In genomic region chr14:54597084-54597483, GRCm38 (mm10) we compare ENCODE assay signal across 16 mouse cellular contexts. TPM values are rescaled to one million over a fixed set of nuclear protein-coding genes. Genes with fewer than 3 reads are reported as not detected.
DNase-seq lines count a peak whose midpoint lies in the region; ATAC-seq and TF ChIP-seq lines count a peak whose summit lies in the region.
"Had no signal": no experiment of that assay in that cellular context is flagged by ENCODE, and none has a peak within 500 bp of the region (broad histone marks: within the 10 kb centered on the region; RNA-seq: fewer than 3 reads in every experiment).

No protein-coding gene starts in this region.

- dilution Hi-C loops in CH12.LX (cut with MboI; ENCODE audit: extremely low pct_ligation_motif_present, extremely low pct_unique_long_range_greater_than_20kb, low sequenced_read_pairs) = no loop called here

- no peak overlapping the region for H3K4me2 ChIP-seq in liver, embryonic 12.5 days
- H3K4me2 ChIP-seq in CH12.LX (ENCODE audit: insufficient read depth, low read depth, poor library complexity, severe bottlenecking) = no peak overlapping the region

- H3K27ac ChIP-seq in cerebellum, adult 2 months (ENCODE audit: insufficient read depth, low read length) = no peak overlapping the region
- no peak overlapping the region for H3K27ac ChIP-seq in liver, adult 2 months (replicated peaks; ENCODE audit: insufficient read depth, low read depth, low read length)
- H3K27ac ChIP-seq in liver, embryonic 12.5 days = no peak overlapping the region
- H3K27ac ChIP-seq in CH12.LX (ENCODE audit: insufficient read depth, low read depth) = no peak overlapping the region
- H3K27ac ChIP-seq: hindbrain, embryonic 10.5 days had no signal

- H3K27me3 ChIP-seq in cerebellum, adult 2 months (ENCODE audit: control insufficient read depth, insufficient read depth, low read length) = no peaks in the 10 kb centered on the region
- no peaks in the 10 kb centered on the region for H3K27me3 ChIP-seq in liver, adult 2 months (ENCODE audit: control insufficient read depth, insufficient read depth, low read length)
- no peaks in the 10 kb centered on the region for H3K27me3 ChIP-seq in liver, embryonic 12.5 days (replicated peaks)
- H3K27me3 ChIP-seq in CH12.LX (replicated peaks) = no peaks in the 10 kb centered on the region

- in situ Hi-C loops in CH12.LX (cut with MboI; ENCODE audit: low pct_ligation_motif_present, low pct_unique_long_range_greater_than_20kb, low sequenced_read_pairs) = no loop called here

- WGBS in cerebellum, adult 2 months = 82% methylated on average over 7 of the region's 7 CpGs
- WGBS in liver, adult 2 months = 74% methylated on average over 7 of the region's 7 CpGs
- 55% methylated on average over 7 of the region's 7 CpGs for WGBS in liver, embryonic 12.5 days (ENCODE audit: insufficient replicate concordance)

- no peaks in the 10 kb centered on the region; the same call in 1 of the 2 replicates for H3K4me1 ChIP-seq in cerebellum, adult 2 months (ENCODE audit: control insufficient read depth, insufficient read depth, low read length)
- H3K4me1 ChIP-seq in liver, adult 2 months (ENCODE audit: control insufficient read depth, insufficient read depth, low read length) = no peaks in the 10 kb centered on the region
- peaks cover 17% of the 10 kb centered on the region for H3K4me1 ChIP-seq in liver, embryonic 12.5 days
- peaks cover 0 to under 1% of the 10 kb centered on the region in 2 experiments; a peak in 1 of 4 replicates for H3K4me1 ChIP-seq in CH12.LX (ENCODE audit: control insufficient read depth in 1 of 2, insufficient read depth in 2 of 2)

- H3K4me3 ChIP-seq in cerebellum, adult 2 months (replicated peaks; ENCODE audit: insufficient read depth, low read depth, low read length) = no peak overlapping the region
- H3K4me3 ChIP-seq in liver, adult 2 months (ENCODE audit: insufficient read depth, low read depth, low read length) = no peak overlapping the region
- no peak overlapping the region for H3K4me3 ChIP-seq in liver, embryonic 12.5 days
- H3K4me3 ChIP-seq in CH12.LX (replicated peaks in 1 of 3; ENCODE audit: low read depth in 2 of 3, low read length in 2 of 3, poor library complexity in 1 of 3) = no peak overlapping the region
- H3K4me3 ChIP-seq: hindbrain, embryonic 10.5 days had no signal

- DNase-seq in cerebellum, adult 2 months = no peak
- DNase-seq in liver, adult 2 months (ENCODE audit: extremely low read depth, low read depth, low spot score) = no peak
- DNase-seq in CH12.LX (ENCODE audit: extremely low read depth) = peak; percentile 38
- DNase-seq in induced T-regulatory cell, adult 2 months (ENCODE audit: low read depth) = peak; percentile 69
- no peak for DNase-seq in right cerebral cortex, adult 18-20 months
- no peak for DNase-seq in natural killer cell, adult 2 months (ENCODE audit: low spot score in 2 of 2)
- DNase-seq: cerebellum, postnatal 14 days; heart, adult 18-20 months; kidney, postnatal 25 days had no signal

- no peak for TF ChIP-seq POLR2A in cerebellum, adult 2 months (IDR thresholded peaks at IDR 0.05; ENCODE audit: borderline replicate concordance, insufficient read depth, low read length)
- no peak for TF ChIP-seq POLR2A in liver, adult 2 months (IDR thresholded peaks at IDR 0.05; ENCODE audit: extremely low read depth, insufficient read depth, low read length)
- TF ChIP-seq POLR2A in CH12.LX (IDR thresholded peaks at IDR 0.05; ENCODE audit: low read depth, low read length) = no peak

- H3K79me2 ChIP-seq in liver, adult 2 months (ENCODE audit: control insufficient read depth, insufficient read depth, low read length) = no peaks in the 10 kb centered on the region
- H3K79me2 ChIP-seq in CH12.LX (replicated peaks; ENCODE audit: control insufficient read depth, extremely low read depth, insufficient read depth, poor library complexity, severe bottlenecking) = no peaks in the 10 kb centered on the region

- peak; percentile 55 for TF ChIP-seq RAD21 in CH12.LX (IDR thresholded peaks at IDR 0.05; ENCODE audit: low read depth, low read length)

- TF ChIP-seq EP300 in CH12.LX (IDR thresholded peaks at IDR 0.05; ENCODE audit: low read length) = no peak

- peak; percentile 52; the same call in 1 of the 2 replicates for TF ChIP-seq CTCF in cerebellum, adult 2 months (IDR thresholded peaks at IDR 0.05; ENCODE audit: borderline replicate concordance, insufficient read depth, low read depth, low read length)
- peak; percentile 78 for TF ChIP-seq CTCF in liver, adult 2 months (IDR thresholded peaks at IDR 0.05; ENCODE audit: low read depth, low read length)
- peak; percentile 61 to 70 for TF ChIP-seq CTCF in CH12.LX (conservative IDR thresholded peaks at IDR 0.05 in 1 of 2, IDR thresholded peaks at IDR 0.05 in 1 of 2; ENCODE audit: low read depth in 2 of 2, low read length in 2 of 2)

- no peak for ATAC-seq in cerebellum, adult (ENCODE audit: insufficient number of reproducible peaks, low FRiP score, low TSS enrichment)
- ATAC-seq in liver, embryonic 12.5 days = no peak

- H3K9ac ChIP-seq in liver, adult 2 months (ENCODE audit: low read depth, low read length) = no peak overlapping the region
- H3K9ac ChIP-seq in liver, embryonic 12.5 days = no peak overlapping the region
- H3K9ac ChIP-seq in CH12.LX (ENCODE audit: insufficient read depth, low read depth) = no peak overlapping the region

- H3K36me3 ChIP-seq in liver, adult 2 months (ENCODE audit: control insufficient read depth, insufficient read depth, low read length) = no peaks in the 10 kb centered on the region
- peaks cover 28% of the 10 kb centered on the region for H3K36me3 ChIP-seq in liver, embryonic 12.5 days
- H3K36me3 ChIP-seq in CH12.LX (replicated peaks in 1 of 2; ENCODE audit: control insufficient read depth in 1 of 2, insufficient read depth in 1 of 2, low read length in 1 of 2) = peaks cover 0 to 14% of the 10 kb centered on the region in 2 experiments

- 0 out of 2 replicates have a peak, but pooled peaks cover 5% of the 10 kb centered on the region for H3K9me3 ChIP-seq in liver, embryonic 12.5 days (replicated peaks)
- H3K9me3 ChIP-seq in CH12.LX (replicated peaks; ENCODE audit: low read length) = peaks cover 6% of the 10 kb centered on the region
- H3K9me3 ChIP-seq: hindbrain, embryonic 10.5 days had no signal

TF ChIP-seq in CH12.LX, 34 proteins besides CTCF, POLR2A, EP300 and RAD21:
- TF ChIP-seq SIN3A (IDR thresholded peaks at IDR 0.05; ENCODE audit: low read length) = no peak
- peak; percentile 49 for TF ChIP-seq SMC3 (IDR thresholded peaks at IDR 0.05; ENCODE audit: low read depth, low read length)

RNA-seq across cellular contexts. Expression of gene 4931414P19Rik, which starts 8.7 kb away (rescaled TPM):
- 3.2 and 4.0 TPM in 2 replicates for polyA plus RNA-seq in cerebellum, adult 2 months (2012; rRNA removed)
- total RNA-seq in liver, adult 2 months (2014; rRNA removed) = 3.0 and 3.1 TPM in 2 replicates
- 2.6 and 4.3 TPM in 2 replicates for polyA plus RNA-seq in liver, adult 2 months (2012; rRNA removed)
- polyA plus RNA-seq in liver, embryonic 12.5 days (2016; fragmentation: Nextera tagmentation; extraction: Ambion mirVana) = 3.7 and 4.1 TPM in 2 replicates
- 2.9 and 3.6 TPM in 2 replicates for total RNA-seq in CH12.LX (2012; rRNA removed)
- total RNA-seq in CH12.LX (2014; rRNA removed) = 1.5 TPM in 2 replicates
- polyA plus RNA-seq in CH12.LX (2012; ENCODE audit: insufficient read length, low read depth) = 2.7 and 3.8 TPM in 2 replicates

RNA-seq across cellular contexts. Expression of gene Ajuba, which starts 19.7 kb away (rescaled TPM):
- 1.9 TPM in 2 replicates for polyA plus RNA-seq in cerebellum, adult 2 months (2012; rRNA removed)
- total RNA-seq in liver, adult 2 months (2014; rRNA removed) = 3.8 TPM in 2 replicates
- 9.9 and 12.2 TPM in 2 replicates for polyA plus RNA-seq in liver, adult 2 months (2012; rRNA removed)
- polyA plus RNA-seq in liver, embryonic 12.5 days (2016; fragmentation: Nextera tagmentation; extraction: Ambion mirVana) = 10.4 and 12.7 TPM in 2 replicates
- total RNA-seq in CH12.LX (2012; rRNA removed) (0.13 TPM in 1 of 2 replicates, not detected in the other), CH12.LX (2014; rRNA removed) (0.09 TPM in 1 of 2 replicates, not detected in the other)
- polyA plus RNA-seq in CH12.LX (2012; ENCODE audit: insufficient read length, low read depth) = 0.18 and 0.34 TPM in 2 replicates

RNA-seq across cellular contexts. Expression of gene Psmb5, which starts 20.7 kb away (rescaled TPM):
- 221 and 225 TPM in 2 replicates for polyA plus RNA-seq in cerebellum, adult 2 months (2012; rRNA removed)
- 179 and 181 TPM in 2 replicates for total RNA-seq in liver, adult 2 months (2014; rRNA removed)
- 217 and 221 TPM in 2 replicates for polyA plus RNA-seq in liver, adult 2 months (2012; rRNA removed)
- 281 and 292 TPM in 2 replicates for polyA plus RNA-seq in liver, embryonic 12.5 days (2016; fragmentation: Nextera tagmentation; extraction: Ambion mirVana)
- total RNA-seq in CH12.LX (2012; rRNA removed) (411 and 418 TPM in 2 replicates), CH12.LX (2014; rRNA removed) (416 and 455 TPM in 2 replicates)
- 299 and 371 TPM in 2 replicates for polyA plus RNA-seq in CH12.LX (2012; ENCODE audit: insufficient read length, low read depth)

RNA-seq across cellular contexts. Expression of gene Psmb11, which starts 24.1 kb away (rescaled TPM):
- 0.10 TPM in 1 of 2 replicates, not detected in the other for polyA plus RNA-seq in cerebellum, adult 2 months (2012; rRNA removed)
- not detected in 2 replicates for total RNA-seq in liver, adult 2 months (2014; rRNA removed)
- not detected in 2 replicates for polyA plus RNA-seq in liver, adult 2 months (2012; rRNA removed)
- not detected in 2 replicates for polyA plus RNA-seq in liver, embryonic 12.5 days (2016; fragmentation: Nextera tagmentation; extraction: Ambion mirVana)
- total RNA-seq in CH12.LX (2012; rRNA removed) = not detected in 2 replicates
- total RNA-seq in CH12.LX (2014; rRNA removed) = not detected in 2 replicates
- not detected in 2 replicates for polyA plus RNA-seq in CH12.LX (2012; ENCODE audit: insufficient read length, low read depth)
- total RNA-seq: heart, adult 18-20 months; left cerebral cortex, postnatal 10 days; monocyte, adult 5-6 weeks had no signal
- polyA plus RNA-seq: embryonic facial prominence, embryonic 14.5 days; liver, embryonic 16.5 days had no signal

RNA-seq across cellular contexts. Expression of gene Haus4, which starts 42.7 kb away (rescaled TPM):
- 9.5 and 9.9 TPM in 2 replicates for polyA plus RNA-seq in cerebellum, adult 2 months (2012; rRNA removed)
- 13.7 and 13.8 TPM in 2 replicates for total RNA-seq in liver, adult 2 months (2014; rRNA removed)
- 7.4 and 10.9 TPM in 2 replicates for polyA plus RNA-seq in liver, adult 2 months (2012; rRNA removed)
- polyA plus RNA-seq in liver, embryonic 12.5 days (2016; fragmentation: Nextera tagmentation; extraction: Ambion mirVana) = 49.3 and 52.0 TPM in 2 replicates
- total RNA-seq in CH12.LX (2012; rRNA removed) (65.5 and 71.8 TPM in 2 replicates), CH12.LX (2014; rRNA removed) (88.6 and 94.3 TPM in 2 replicates)
- polyA plus RNA-seq in CH12.LX (2012; ENCODE audit: insufficient read length, low read depth) = 109 and 116 TPM in 2 replicates

Comparison
In these comparisons a context has a peak if more than half of its experiments do, and no peak if none do; other contexts are left out.
1. DNase-seq: peak in CH12.LX (single experiment) and induced T-regulatory cell, adult 2 months (single experiment); none in cerebellum, adult 2 months (0 of 2), liver, adult 2 months (single experiment), right cerebral cortex, adult 18-20 months (single experiment) and natural killer cell, adult 2 months (0 of 2).
2. Peak in every context shown above with its lines, with median percentiles within 50 percentile points of each other: CTCF ChIP-seq.